Mouse (Mus musculus): Measurements from ENCODE around the gene Wdr26. TPM values are rescaled to one million over a fixed set of nuclear protein-coding genes. Genes with fewer than 3 reads are reported as not detected.

Gene Wdr26
- polyA plus RNA-seq, 1 experiment from 2014 or later = 49.8 TPM

- Histone ChIP-seq H3K27ac (no peak overlapping the region), H3K4me2 (replicated peaks) (no peak overlapping the region), H3K27me3 (ENCODE audit: control insufficient read depth, insufficient read depth, low read length) (no peaks in the 10 kb centered on the region), H3K9ac (no peak overlapping the region), H3K4me3 (replicated peaks; ENCODE audit: low read length) (no peak overlapping the region), H3K9me3 (ENCODE audit: control insufficient read depth, low read length) (no peaks in the 10 kb centered on the region), H3K36me3 (replicated peaks; ENCODE audit: control insufficient read depth, insufficient read depth) (peaks cover 5% of the 10 kb centered on the region; the same call in 1 of the 2 replicates), H3K4me1 (replicated peaks; ENCODE audit: control insufficient read depth, insufficient read depth, low read length) (peaks cover 28% of the 10 kb centered on the region)
- no peak for DNase-seq (ENCODE audit: low spot score)
- no peak for ATAC-seq (ENCODE audit: low FRiP score)
- 86% methylated on average over 3 of the region's 3 CpGs for WGBS
Observed at GRCm38 (mm10) chr1:181149373-181150017, 62.3 kb downstream of the Wdr26 start.

- Histone ChIP-seq H3K27me3 (ENCODE audit: control insufficient read depth, insufficient read depth, low read length) (no peaks in the 10 kb centered on the region), H3K4me2 (replicated peaks) (no peak overlapping the region), H3K27ac (no peak overlapping the region), H3K4me1 (replicated peaks; ENCODE audit: control insufficient read depth, insufficient read depth, low read length) (peaks cover 28% of the 10 kb centered on the region), H3K4me3 (replicated peaks; ENCODE audit: low read length) (no peak overlapping the region), H3K9me3 (ENCODE audit: control insufficient read depth, low read length) (no peaks in the 10 kb centered on the region), H3K9ac (no peak overlapping the region), H3K36me3 (replicated peaks; ENCODE audit: control insufficient read depth, insufficient read depth) (no peaks in the 10 kb centered on the region)
- DNase-seq (ENCODE audit: low spot score) (no peak), ATAC-seq (ENCODE audit: low FRiP score) (no peak)
- WGBS = 75% methylated on average over 5 of the region's 5 CpGs
Observed at GRCm38 (mm10) chr1:181148540-181148939, 63.3 kb downstream of the Wdr26 start.

GRCm38 (mm10) chr1:181146187-181146586 lies 65.6 kb downstream of the Wdr26 start:
- Histone ChIP-seq H3K4me3 (replicated peaks; ENCODE audit: low read length) (no peak overlapping the region), H3K4me2 (replicated peaks) (no peak overlapping the region), H3K4me1 (replicated peaks; ENCODE audit: control insufficient read depth, insufficient read depth, low read length) (peaks cover 22% of the 10 kb centered on the region), H3K27me3 (ENCODE audit: control insufficient read depth, insufficient read depth, low read length) (no peaks in the 10 kb centered on the region), H3K27ac (no peak overlapping the region), H3K9me3 (ENCODE audit: control insufficient read depth, low read length) (no peaks in the 10 kb centered on the region), H3K9ac (no peak overlapping the region), H3K36me3 (replicated peaks; ENCODE audit: control insufficient read depth, insufficient read depth) (peaks cover 8% of the 10 kb centered on the region; the same call in 1 of the 2 replicates)
- DNase-seq (ENCODE audit: low spot score) = no peak
- no peak for ATAC-seq (ENCODE audit: low FRiP score)
- WGBS = 89% methylated on average over 2 of the region's 2 CpGs

GRCm38 (mm10) chr1:181144966-181145365 lies 66.8 kb downstream of the Wdr26 start:
- H3K36me3 ChIP-seq (replicated peaks; ENCODE audit: control insufficient read depth, insufficient read depth) = peaks cover 20% of the 10 kb centered on the region
- peak overlapping the region; percentile 90 for H3K4me3 ChIP-seq (replicated peaks; ENCODE audit: low read length)
- H3K9me3 ChIP-seq (ENCODE audit: control insufficient read depth, low read length) = no peaks in the 10 kb centered on the region
- peak overlapping the region; percentile 75 for H3K4me2 ChIP-seq (replicated peaks)
- ATAC-seq (ENCODE audit: low FRiP score) (no peak), DNase-seq (ENCODE audit: low spot score) (no peak)
- 19% methylated on average over 12 of the region's 12 CpGs for whole genome bisulfite sequencing
- H3K27me3 ChIP-seq (ENCODE audit: control insufficient read depth, insufficient read depth, low read length) = no peaks in the 10 kb centered on the region
- no peak overlapping the region; the same call in 1 of the 2 replicates for H3K27ac ChIP-seq
- peak overlapping the region; percentile 75 for H3K9ac ChIP-seq
- peaks cover 22% of the 10 kb centered on the region for H3K4me1 ChIP-seq (replicated peaks; ENCODE audit: control insufficient read depth, insufficient read depth, low read length)

DNA sequence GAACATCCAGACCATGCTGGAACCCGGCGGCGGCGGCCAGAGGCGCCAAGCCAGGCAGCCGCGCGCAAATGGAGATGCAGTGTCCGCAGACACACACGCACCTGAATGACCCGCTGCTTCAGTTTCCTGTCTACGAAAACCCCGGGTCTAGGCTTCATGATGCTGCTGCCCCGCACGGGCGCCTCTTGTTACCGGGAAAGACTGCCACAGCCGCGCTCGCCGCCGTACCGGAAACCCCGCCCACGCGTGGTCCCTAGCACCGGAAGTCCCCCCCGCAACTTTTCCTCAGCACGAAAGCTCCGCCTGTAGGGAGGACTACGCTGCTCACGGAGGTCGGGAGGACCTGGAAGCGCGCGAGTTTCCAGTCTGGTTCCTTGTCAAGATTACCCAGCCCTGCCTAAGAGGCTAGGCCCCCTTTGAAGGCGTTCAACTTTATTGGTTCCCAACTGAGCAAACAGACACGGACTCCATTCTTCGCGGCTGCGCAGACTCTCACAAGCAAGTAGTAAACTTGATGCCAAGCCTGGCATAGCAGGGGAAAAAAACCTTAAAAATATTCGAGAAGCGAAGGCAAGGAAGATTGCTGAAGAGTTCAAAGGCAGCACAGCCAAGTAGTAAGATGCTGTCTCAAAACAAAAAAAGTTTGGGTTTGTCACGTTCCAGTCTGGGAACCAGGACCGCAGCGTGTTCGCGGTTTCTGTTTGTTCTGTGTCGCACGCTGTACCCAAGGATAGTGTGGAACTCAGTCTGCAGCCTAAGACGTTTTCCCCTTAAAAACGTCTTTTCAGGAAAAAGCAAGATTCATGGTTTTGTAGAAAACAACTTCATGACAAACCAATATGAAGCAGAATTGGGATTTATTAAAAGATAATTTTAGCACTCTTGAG lies 67.6 kb downstream of the Wdr26 start, which contains the start of the genes Nvl and Cnih4:
Gene Nvl (minus strand): TSS at position 255 of the 887 bp plus-strand sequence.
Gene Cnih4 (plus strand): TSS at position 744 of the 887 bp plus-strand sequence.
- H3K36me3 ChIP-seq (replicated peaks; ENCODE audit: control insufficient read depth, insufficient read depth) = peaks cover 27% of the 10 kb centered on the region
- peak within 1 kb of the TSS; percentile 75 for H3K4me2 ChIP-seq (replicated peaks)
- no peaks in the 10 kb centered on the region for H3K9me3 ChIP-seq (ENCODE audit: control insufficient read depth, low read length)
- H3K27me3 ChIP-seq (ENCODE audit: control insufficient read depth, insufficient read depth, low read length) = no peaks in the 10 kb centered on the region
- peak within 1 kb of the TSS; percentile 90 for H3K4me3 ChIP-seq (replicated peaks; ENCODE audit: low read length)
- DNase-seq (ENCODE audit: low spot score) = peak; percentile 92
- H3K27ac ChIP-seq = peak within 1 kb of the TSS; percentile 71
- peak within 1 kb of the TSS; percentile 75 for H3K9ac ChIP-seq
- H3K4me1 ChIP-seq (replicated peaks; ENCODE audit: control insufficient read depth, insufficient read depth, low read length) = peaks cover 22% of the 10 kb centered on the region
- ATAC-seq (ENCODE audit: low FRiP score) = peak; percentile 100
- under 1% methylated on average over 52 of the region's 52 CpGs for WGBS

- 0% methylated on average over 12 of the region's 12 CpGs for WGBS
- Histone ChIP-seq H3K27me3 (ENCODE audit: control insufficient read depth, insufficient read depth, low read length) (no peaks in the 10 kb centered on the region), H3K9me3 (ENCODE audit: control insufficient read depth, low read length) (no peaks in the 10 kb centered on the region), H3K4me1 (replicated peaks; ENCODE audit: control insufficient read depth, insufficient read depth, low read length) (peaks cover 22% of the 10 kb centered on the region), H3K36me3 (replicated peaks; ENCODE audit: control insufficient read depth, insufficient read depth) (peaks cover 32% of the 10 kb centered on the region), H3K4me2 (replicated peaks) (peak overlapping the region; percentile 75), H3K27ac (peak overlapping the region; percentile 71), H3K4me3 (replicated peaks; ENCODE audit: low read length) (peak overlapping the region; percentile 90), H3K9ac (peak overlapping the region; percentile 75)
- ATAC-seq (ENCODE audit: low FRiP score) (peak; percentile 11; the same call in 1 of the 2 replicates), DNase-seq (ENCODE audit: low spot score) (no peak)
Observed at GRCm38 (mm10) chr1:181143609-181143949, 68.2 kb downstream of the Wdr26 start.

DNA sequence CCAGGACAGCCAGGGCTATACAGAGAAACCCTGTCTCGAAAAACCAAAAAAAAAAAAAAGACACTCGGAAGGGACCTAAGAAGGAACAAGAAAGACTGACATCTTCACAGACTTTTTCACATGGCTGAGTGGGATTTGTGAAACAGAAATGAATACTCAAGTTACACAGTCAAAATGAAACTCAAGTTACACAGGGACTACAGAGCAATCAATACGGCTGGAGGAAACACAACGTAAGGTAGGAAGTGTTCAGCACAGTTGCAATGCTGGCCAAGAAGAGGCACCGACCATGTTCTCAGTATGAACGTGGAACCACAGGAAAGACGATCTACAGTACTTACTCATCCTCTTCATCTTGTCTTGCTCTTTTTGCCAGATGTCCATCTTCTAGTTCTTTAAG lies 73.1 kb downstream of the Wdr26 start:
- Histone ChIP-seq H3K4me3 (replicated peaks; ENCODE audit: low read length) (no peak overlapping the region), H3K9me3 (ENCODE audit: control insufficient read depth, low read length) (no peaks in the 10 kb centered on the region), H3K27ac (no peak overlapping the region), H3K4me2 (replicated peaks) (no peak overlapping the region), H3K4me1 (replicated peaks; ENCODE audit: control insufficient read depth, insufficient read depth, low read length) (peaks cover 12% of the 10 kb centered on the region), H3K27me3 (ENCODE audit: control insufficient read depth, insufficient read depth, low read length) (no peaks in the 10 kb centered on the region), H3K36me3 (replicated peaks; ENCODE audit: control insufficient read depth, insufficient read depth) (peaks cover 73% of the 10 kb centered on the region), H3K9ac (no peak overlapping the region)
- DNase-seq (ENCODE audit: low spot score) = no peak
- no peak for ATAC-seq (ENCODE audit: low FRiP score)
- WGBS = 94% methylated on average over 7 of the region's 7 CpGs

DNA sequence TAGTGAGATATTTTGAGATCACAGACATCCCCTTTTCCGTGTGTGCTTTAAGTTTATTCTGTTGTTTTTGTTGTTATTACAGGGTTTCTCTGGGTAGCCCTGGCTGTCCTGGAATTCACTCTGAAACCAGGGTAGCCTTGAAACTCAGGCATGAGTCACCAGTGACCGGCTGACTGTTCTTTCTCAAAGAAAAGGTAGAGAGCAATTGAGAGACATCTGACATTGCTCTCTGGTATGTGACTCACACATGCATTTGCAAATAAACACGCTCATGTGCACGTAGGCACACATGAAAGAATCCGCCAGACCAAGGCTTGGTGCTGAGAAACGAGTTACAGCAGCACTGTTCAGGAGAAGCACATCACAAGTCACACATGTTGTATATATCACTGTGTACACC lies 79.9 kb downstream of the Wdr26 start:
- Histone ChIP-seq H3K36me3 (replicated peaks; ENCODE audit: control insufficient read depth, insufficient read depth) (peaks cover 91% of the 10 kb centered on the region), H3K4me3 (replicated peaks; ENCODE audit: low read length) (no peak overlapping the region), H3K27me3 (ENCODE audit: control insufficient read depth, insufficient read depth, low read length) (no peaks in the 10 kb centered on the region), H3K9me3 (ENCODE audit: control insufficient read depth, low read length) (no peaks in the 10 kb centered on the region), H3K4me2 (replicated peaks) (no peak overlapping the region), H3K4me1 (replicated peaks; ENCODE audit: control insufficient read depth, insufficient read depth, low read length) (no peaks in the 10 kb centered on the region), H3K27ac (no peak overlapping the region), H3K9ac (no peak overlapping the region)
- ATAC-seq (ENCODE audit: low FRiP score) (no peak), DNase-seq (ENCODE audit: low spot score) (no peak)
- 96% methylated on average over 6 of the region's 6 CpGs for WGBS

DNA sequence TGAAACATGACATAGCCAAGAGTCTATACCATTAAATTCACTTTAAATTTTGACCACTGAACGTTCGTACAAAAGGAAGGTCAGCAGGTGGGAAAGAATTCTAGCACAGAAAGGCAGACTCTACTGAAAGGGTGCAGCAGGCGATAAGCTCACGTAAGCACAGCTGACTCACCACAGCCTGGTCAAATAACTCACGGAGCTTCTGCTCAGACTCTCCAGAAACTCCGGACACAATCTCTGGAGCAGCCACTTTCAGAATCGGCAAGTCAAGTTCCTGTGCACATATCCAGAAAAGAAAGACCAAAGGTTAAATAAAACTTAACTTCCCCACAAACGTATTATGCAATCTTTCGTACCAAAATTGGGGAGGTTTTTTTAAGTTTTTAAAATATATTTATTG lies 85.0 kb downstream of the Wdr26 start:
- Histone ChIP-seq H3K36me3 (replicated peaks; ENCODE audit: control insufficient read depth, insufficient read depth) (peaks cover 97% of the 10 kb centered on the region), H3K4me1 (replicated peaks; ENCODE audit: control insufficient read depth, insufficient read depth, low read length) (no peaks in the 10 kb centered on the region), H3K4me2 (replicated peaks) (no peak overlapping the region), H3K9ac (no peak overlapping the region), H3K27me3 (ENCODE audit: control insufficient read depth, insufficient read depth, low read length) (no peaks in the 10 kb centered on the region), H3K27ac (no peak overlapping the region), H3K4me3 (replicated peaks; ENCODE audit: low read length) (no peak overlapping the region), H3K9me3 (ENCODE audit: control insufficient read depth, low read length) (no peaks in the 10 kb centered on the region)
- 96% methylated on average over 9 of the region's 9 CpGs for WGBS
- ATAC-seq (ENCODE audit: low FRiP score) (no peak), DNase-seq (ENCODE audit: low spot score) (no peak)

Measured in hindbrain, embryonic 14.5 days (tissue).